Mouse (Mus musculus) intestine, embryonic 15.5 days (tissue): ENCODE data around the gene Tcf3. TPM values are rescaled to one million over a fixed set of nuclear protein-coding genes. Genes with fewer than 3 reads are reported as not detected.

Source experiments
- ATAC-seq: fragments of 200-750 bp; cut with Nextera tagmentation; 2 replicates; pipeline ENCODE4 v1.8.0; 2017; ENCODE audit warnings: moderate TSS enrichment, moderate library complexity
- H3K27ac ChIP-seq: fragments of 300-500 bp; sonication (generic); 2 replicates; pipeline ENCODE4 v1.5.1; 2015; ENCODE audit warnings: mild to moderate bottlenecking, inconsistent platforms
- H3K27me3 ChIP-seq: fragments of 300-500 bp; sonication (generic); replicated peaks from 2 replicates; pipeline ENCODE4 v1.6.1; 2015; ENCODE audit warnings: inconsistent platforms
- H3K36me3 ChIP-seq: fragments of 300-500 bp; sonication (generic); 2 replicates; pipeline ENCODE4 v1.6.1; 2015; ENCODE audit warnings: inconsistent platforms
- H3K4me1 ChIP-seq: fragments of 300-500 bp; sonication (generic); replicated peaks from 2 replicates; pipeline ENCODE4 v1.6.1; 2015; ENCODE audit warnings: inconsistent platforms
- H3K4me2 ChIP-seq: fragments of 300-500 bp; sonication (generic); replicated peaks from 2 replicates; pipeline ENCODE4 v1.6.1; 2015; ENCODE audit warnings: mild to moderate bottlenecking, inconsistent platforms
- H3K4me3 ChIP-seq: fragments of 300-500 bp; sonication (generic); replicated peaks from 2 replicates; pipeline ENCODE4 v1.5.1; 2015; ENCODE audit warnings: inconsistent platforms
- H3K9ac ChIP-seq: fragments of 300-500 bp; sonication (generic); 2 replicates; pipeline ENCODE4 v1.6.1; 2015; ENCODE audit warnings: inconsistent platforms
- H3K9me3 ChIP-seq: fragments of 300-500 bp; sonication (generic); 2 replicates; pipeline ENCODE4 v1.6.1; 2016; ENCODE audit warnings: inconsistent platforms
- WGBS: fragments of 180-500 bp; shearing (Covaris S2); methylation state at CpG from one replicate; pipeline ENCODE4 v1.1.7; 2015; 5-methylcytosine and 5-hydroxymethylcytosine counted together
- polyA plus RNA-seq: library from polyadenylated mRNA; unstranded; fragments of >200 nt; fragmentation: Nextera tagmentation; extraction: Ambion mirVana; gene quantifications from 2 replicates; pipeline ENCODE4 v1.2.1, GENCODE M21; 2015

The Tcf3 gene
- polyA plus RNA-seq, 1 experiment from 2014 or later: 91.7 TPM

- Histone ChIP-seq H3K9me3 (no peaks in the 10 kb centered on the region), H3K36me3 (no peaks in the 10 kb centered on the region), H3K4me3 (no peak overlapping the region), H3K4me1 (peaks cover 7% of the 10 kb centered on the region; the same call in 1 of the 2 replicates), H3K4me2 (no peak overlapping the region), H3K27me3 (no peaks in the 10 kb centered on the region), H3K9ac (no peak overlapping the region), H3K27ac (no peak overlapping the region)
- WGBS: 29% methylated on average over 6 of the region's 6 CpGs
- ATAC-seq: 0 out of 2 replicates have a peak, but pooled peaks have one; percentile 41
These were observed 59.4 kb downstream of the Tcf3 start for GRCm38 (mm10) chr10:80374063-80374462.

GRCm38 (mm10) chr10:80372706-80373105, 60.7 kb downstream of the Tcf3 start:
- Histone ChIP-seq H3K9me3 (no peaks in the 10 kb centered on the region), H3K9ac (no peak overlapping the region), H3K4me1 (peaks cover 7% of the 10 kb centered on the region; the same call in 1 of the 2 replicates), H3K4me2 (no peak overlapping the region), H3K36me3 (no peaks in the 10 kb centered on the region), H3K27me3 (no peaks in the 10 kb centered on the region), H3K4me3 (no peak overlapping the region), H3K27ac (no peak overlapping the region)
- WGBS: 83% methylated on average over 6 of the region's 6 CpGs
- ATAC-seq: no peak

- Histone ChIP-seq H3K4me2 (peak overlapping the region; percentile 42; the same call in 1 of the 2 replicates), H3K27ac (no peak overlapping the region), H3K4me1 (peaks cover 7% of the 10 kb centered on the region; the same call in 1 of the 2 replicates), H3K9me3 (no peaks in the 10 kb centered on the region), H3K27me3 (no peaks in the 10 kb centered on the region), H3K36me3 (no peaks in the 10 kb centered on the region), H3K4me3 (no peak overlapping the region), H3K9ac (0 out of 2 replicates have a peak overlapping the region, but pooled peaks have one; percentile 4)
- ATAC-seq: no peak
- WGBS: 51% methylated on average over 9 of the region's 9 CpGs
These were observed 61.5 kb downstream of the Tcf3 start for GRCm38 (mm10) chr10:80371983-80372382.

- H3K27me3 ChIP-seq: no peaks in the 10 kb centered on the region
- peak; percentile 53 for ATAC-seq
- H3K27ac ChIP-seq: no peak overlapping the region
These were observed 62.0 kb downstream of the Tcf3 start for GRCm38 (mm10) chr10:80371411-80371966.

GRCm38 (mm10) chr10:80369995-80370747, 63.3 kb downstream of the Tcf3 start:
- H3K36me3 ChIP-seq: no peaks in the 10 kb centered on the region
- H3K9ac ChIP-seq: no peak overlapping the region
- no peak overlapping the region for H3K27ac ChIP-seq
- no peak for ATAC-seq
- H3K4me3 ChIP-seq: no peak overlapping the region
- no peak overlapping the region for H3K4me2 ChIP-seq
- H3K9me3 ChIP-seq: no peaks in the 10 kb centered on the region
- peaks cover 7% of the 10 kb centered on the region; the same call in 1 of the 2 replicates for H3K4me1 ChIP-seq
- WGBS: 80% methylated on average over 21 of the region's 21 CpGs
- peaks cover 4% of the 10 kb centered on the region; the same call in 1 of the 2 replicates for H3K27me3 ChIP-seq

More at GRCm38 (mm10) chr10:80371411-80371966, 62.0 kb downstream of the Tcf3 start:
- H3K9ac ChIP-seq: no peak overlapping the region
- H3K36me3 ChIP-seq: no peaks in the 10 kb centered on the region
- peak overlapping the region; percentile 10; the same call in 1 of the 2 replicates for H3K4me3 ChIP-seq
- H3K4me2 ChIP-seq: peak overlapping the region; percentile 42
- peaks cover 7% of the 10 kb centered on the region; the same call in 1 of the 2 replicates for H3K4me1 ChIP-seq
- H3K9me3 ChIP-seq: no peaks in the 10 kb centered on the region
- WGBS: 7% methylated on average over 12 of the region's 12 CpGs

GRCm38 (mm10) chr10:80368392-80368791, 65.1 kb downstream of the Tcf3 start:
- 81% methylated on average over 6 of the region's 6 CpGs for WGBS
- H3K4me1 ChIP-seq: peaks cover 7% of the 10 kb centered on the region; the same call in 1 of the 2 replicates
- no peak overlapping the region for H3K27ac ChIP-seq
- H3K4me3 ChIP-seq: no peak overlapping the region
- H3K9me3 ChIP-seq: no peaks in the 10 kb centered on the region
- peaks cover 18% of the 10 kb centered on the region; the same call in 1 of the 2 replicates for H3K27me3 ChIP-seq
- no peak for ATAC-seq
- H3K4me2 ChIP-seq: no peak overlapping the region
- H3K36me3 ChIP-seq: no peaks in the 10 kb centered on the region
- H3K9ac ChIP-seq: no peak overlapping the region

- peaks cover 7% of the 10 kb centered on the region; the same call in 1 of the 2 replicates for H3K4me1 ChIP-seq
- 49% methylated on average over 5 of the region's 5 CpGs for WGBS
These were observed 65.5 kb downstream of the Tcf3 start for GRCm38 (mm10) chr10:80367954-80368353.

GRCm38 (mm10) chr10:80365736-80366135, 67.7 kb downstream of the Tcf3 start:
- H3K4me3 ChIP-seq: no peak overlapping the region
- 70% methylated on average over 6 of the region's 6 CpGs for WGBS
- ATAC-seq: no peak

More at GRCm38 (mm10) chr10:80367954-80368353, 65.5 kb downstream of the Tcf3 start:
- H3K4me2 ChIP-seq: no peak overlapping the region
- H3K9ac ChIP-seq: no peak overlapping the region
- no peaks in the 10 kb centered on the region for H3K36me3 ChIP-seq
- no peak overlapping the region for H3K4me3 ChIP-seq
- ATAC-seq: 0 out of 2 replicates have a peak, but pooled peaks have one; percentile 13
- H3K9me3 ChIP-seq: no peaks in the 10 kb centered on the region
- H3K27ac ChIP-seq: no peak overlapping the region
- peaks cover 18% of the 10 kb centered on the region; the same call in 1 of the 2 replicates for H3K27me3 ChIP-seq

GRCm38 (mm10) chr10:80363734-80364133, 69.7 kb downstream of the Tcf3 start:
- Histone ChIP-seq H3K4me1 (no peaks in the 10 kb centered on the region), H3K27me3 (peaks cover 33% of the 10 kb centered on the region), H3K9ac (no peak overlapping the region), H3K9me3 (no peaks in the 10 kb centered on the region), H3K27ac (no peak overlapping the region), H3K4me3 (no peak overlapping the region), H3K36me3 (no peaks in the 10 kb centered on the region), H3K4me2 (no peak overlapping the region)
- no peak for ATAC-seq
- 48% methylated on average over 6 of the region's 6 CpGs for WGBS

More at GRCm38 (mm10) chr10:80365736-80366135, 67.7 kb downstream of the Tcf3 start:
- H3K4me1 ChIP-seq: no peaks in the 10 kb centered on the region
- no peaks in the 10 kb centered on the region for H3K9me3 ChIP-seq
- no peak overlapping the region for H3K9ac ChIP-seq
- no peaks in the 10 kb centered on the region for H3K36me3 ChIP-seq
- no peak overlapping the region for H3K4me2 ChIP-seq
- peaks cover 18% of the 10 kb centered on the region; the same call in 1 of the 2 replicates for H3K27me3 ChIP-seq
- H3K27ac ChIP-seq: no peak overlapping the region

Other genes starting within 250 kb of the Tcf3 start
- 53.0 and 55.2 TPM in 2 replicates for gene Mum1, start 207.2 kb downstream of the Tcf3 start, polyA plus RNA-seq
- 467 and 534 TPM in 2 replicates for gene Ndufs7, start 184.5 kb downstream of the Tcf3 start, polyA plus RNA-seq
- gene Gamt, start 172.6 kb downstream of the Tcf3 start, polyA plus RNA-seq: 71.0 and 112 TPM in 2 replicates
- gene Dazap1, start 172.2 kb downstream of the Tcf3 start, polyA plus RNA-seq: 53.1 and 57.0 TPM in 2 replicates
- gene Rps15, start 141.2 kb downstream of the Tcf3 start, polyA plus RNA-seq: 974 and 1,020 TPM in 2 replicates
- 4.9 and 6.5 TPM in 2 replicates for gene Apc2, start 137.7 kb downstream of the Tcf3 start, polyA plus RNA-seq
- 51.4 and 51.5 TPM in 2 replicates for gene 2310011J03Rik, start 113.1 kb downstream of the Tcf3 start, polyA plus RNA-seq
- gene Pcsk4, start 104.1 kb downstream of the Tcf3 start, polyA plus RNA-seq: 8.1 and 8.8 TPM in 2 replicates
- 132 and 159 TPM in 2 replicates for gene Reep6, start 103.7 kb downstream of the Tcf3 start, polyA plus RNA-seq
- 19.3 and 20.4 TPM in 2 replicates for gene Adamtsl5, start 85.2 kb downstream of the Tcf3 start, polyA plus RNA-seq
- gene Plk5, start 77.2 kb downstream of the Tcf3 start, polyA plus RNA-seq: 0.32 and 0.63 TPM in 2 replicates
- gene Mex3d, start 46.0 kb downstream of the Tcf3 start, polyA plus RNA-seq: 5.5 and 6.9 TPM in 2 replicates
- 180 and 201 TPM in 2 replicates for gene Mbd3, start 34.1 kb downstream of the Tcf3 start, polyA plus RNA-seq
- 890 and 1,161 TPM in 2 replicates for gene Uqcr11, start 26.8 kb downstream of the Tcf3 start, polyA plus RNA-seq
- 0.06 and 0.10 TPM in 2 replicates for gene Onecut3, start 61.2 kb upstream of the Tcf3 start, polyA plus RNA-seq
- 0.09 and 0.19 TPM in 2 replicates for gene Atp8b3, start 105.5 kb upstream of the Tcf3 start, polyA plus RNA-seq
- gene Rexo1, start 127.9 kb upstream of the Tcf3 start, polyA plus RNA-seq: 23.6 and 25.0 TPM in 2 replicates
- gene Klf16, start 143.7 kb upstream of the Tcf3 start, polyA plus RNA-seq: 8.3 TPM in 2 replicates
- gene Abhd17a, start 156.7 kb upstream of the Tcf3 start, polyA plus RNA-seq: 95.7 and 101 TPM in 2 replicates
- gene Scamp4, start 169.2 kb upstream of the Tcf3 start, polyA plus RNA-seq: 105 and 114 TPM in 2 replicates
- gene Adat3, start 169.2 kb upstream of the Tcf3 start, polyA plus RNA-seq: 6.4 and 6.6 TPM in 2 replicates
- gene Gm49322, start 172.4 kb upstream of the Tcf3 start, polyA plus RNA-seq: 3.9 and 4.1 TPM in 2 replicates
- gene Csnk1g2, start 189.2 kb upstream of the Tcf3 start, polyA plus RNA-seq: 134 and 152 TPM in 2 replicates
- 54.9 and 62.4 TPM in 2 replicates for gene Btbd2, start 223.4 kb upstream of the Tcf3 start, polyA plus RNA-seq
- gene Mknk2, start 244.5 kb upstream of the Tcf3 start, polyA plus RNA-seq: 68.8 and 73.0 TPM in 2 replicates